Mouse (Mus musculus) megakaryocyte progenitor cell, adult 5-6 weeks (primary cell): Measurements from ENCODE around the gene Clec2i. TPM values are rescaled to one million over a fixed set of nuclear protein-coding genes. Genes with fewer than 3 reads are reported as not detected.

Experiments used
- total RNA-seq, 2 experiments: library from RNA; stranded (forward) in 1 of 2; stranded (reverse) in 1 of 2; fragments of 157-497, 149-512 nt in 1 of 2; fragments of 200-1000 nt in 1 of 2; gene quantifications; 2 replicates each; pipeline versions ENCODE4 v1.2.3 to v1.2.4; 2015 to 2017

Clec2i gene
- total RNA-seq, 2 experiments from 2014 or later: 6.7 to 9.2 TPM

Other genes with a start within 250 kb of the Clec2i start
- gene Clec2h, start 225.2 kb upstream of the Clec2i start, total RNA-seq (2015): not detected in 2 replicates
- not detected in 2 replicates for gene Clec2h, start 225.2 kb upstream of the Clec2i start, total RNA-seq (2017)
- gene Klrb1, start 164.5 kb upstream of the Clec2i start, total RNA-seq (2015): not detected in 2 replicates
- not detected in 2 replicates for gene Klrb1, start 164.5 kb upstream of the Clec2i start, total RNA-seq (2017)
- 0.07 and 0.96 TPM in 2 replicates for gene Klrb1c, start 98.4 kb upstream of the Clec2i start, total RNA-seq (2015)
- gene Klrb1c, start 98.4 kb upstream of the Clec2i start, total RNA-seq (2017): 0.37 and 0.51 TPM in 2 replicates
- gene Gm44511, start 61.3 kb upstream of the Clec2i start, total RNA-seq (2015): not detected in 2 replicates
- gene Gm44511, start 61.3 kb upstream of the Clec2i start, total RNA-seq (2017): not detected in 2 replicates
- gene Klrb1b, start 61.3 kb upstream of the Clec2i start, total RNA-seq (2015): 0.32 and 1.4 TPM in 2 replicates
- gene Klrb1b, start 61.3 kb upstream of the Clec2i start, total RNA-seq (2017): not detected in 2 replicates
- gene BC035044, start 3.5 kb downstream of the Clec2i start, total RNA-seq (2015): 237 and 280 TPM in 2 replicates
- gene BC035044, start 3.5 kb downstream of the Clec2i start, total RNA-seq (2017): 243 and 287 TPM in 2 replicates
- gene Clec2g, start 46.8 kb downstream of the Clec2i start, total RNA-seq (2015): not detected in 2 replicates
- gene Clec2g, start 46.8 kb downstream of the Clec2i start, total RNA-seq (2017): not detected in 2 replicates
- gene Klrb1f, start 158.3 kb downstream of the Clec2i start, total RNA-seq (2015): 32.0 and 35.4 TPM in 2 replicates
- gene Klrb1f, start 158.3 kb downstream of the Clec2i start, total RNA-seq (2017): 16.3 and 23.6 TPM in 2 replicates
- not detected in 2 replicates for gene Clec2e, start 213.3 kb downstream of the Clec2i start, total RNA-seq (2015)
- 0.14 TPM in 1 of 2 replicates, not detected in the other for gene Clec2e, start 213.3 kb downstream of the Clec2i start, total RNA-seq (2017)